Mouse (Mus musculus) kidney, adult 8-10 months (tissue): Measurements from ENCODE around the gene Fam19a5.

Source experiments
- DNase-seq, 2 experiments: peaks; one replicate each; pipeline ENCODE4 v3.0.0; 2022

Gene Fam19a5

DNA sequence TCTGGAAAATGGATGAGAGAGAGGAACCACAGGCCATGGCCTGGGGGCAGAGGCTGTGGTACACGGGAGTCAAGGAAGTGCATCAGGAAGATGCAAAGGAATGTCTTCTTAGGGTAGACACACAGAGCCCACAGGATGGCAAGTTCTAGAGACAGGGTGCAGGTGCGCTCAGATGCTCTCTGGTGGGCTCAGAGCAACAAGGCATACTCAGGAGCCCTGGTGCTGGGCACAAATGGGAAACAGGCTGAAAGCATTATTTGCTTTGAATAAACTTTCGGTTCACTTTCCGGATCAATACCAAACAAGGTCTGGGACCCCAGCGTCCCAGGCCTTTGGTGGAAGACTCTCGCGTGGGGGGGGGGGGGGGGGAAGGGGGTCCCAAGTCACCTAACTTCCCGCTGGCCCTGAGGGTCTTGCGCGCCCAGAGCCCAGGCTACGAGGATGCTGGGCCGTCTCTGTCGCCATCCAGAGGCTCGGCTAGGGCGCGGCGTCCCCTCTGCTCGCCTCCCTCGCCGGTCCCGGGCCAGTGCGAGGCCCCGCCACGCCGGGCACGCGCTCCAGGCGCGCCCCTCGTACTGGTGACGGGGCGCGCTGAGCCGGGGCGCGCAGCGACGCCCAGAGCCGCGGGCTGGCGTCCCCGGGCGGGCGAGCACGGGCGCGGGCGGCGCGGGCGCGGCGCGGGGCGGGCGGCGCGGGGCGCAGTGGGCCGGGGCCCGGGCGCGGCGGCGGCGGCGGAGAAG, at the start of gene Fam19a5:
Fam19a5 (plus strand) TSS at position 701 of the 740 bp plus-strand sequence.
- DNase-seq = no peak

GRCm38 (mm10) chr15:87501737-87502136, 42.4 kb upstream of the Fam19a5 start:
- DNase-seq = no peak

DNA sequence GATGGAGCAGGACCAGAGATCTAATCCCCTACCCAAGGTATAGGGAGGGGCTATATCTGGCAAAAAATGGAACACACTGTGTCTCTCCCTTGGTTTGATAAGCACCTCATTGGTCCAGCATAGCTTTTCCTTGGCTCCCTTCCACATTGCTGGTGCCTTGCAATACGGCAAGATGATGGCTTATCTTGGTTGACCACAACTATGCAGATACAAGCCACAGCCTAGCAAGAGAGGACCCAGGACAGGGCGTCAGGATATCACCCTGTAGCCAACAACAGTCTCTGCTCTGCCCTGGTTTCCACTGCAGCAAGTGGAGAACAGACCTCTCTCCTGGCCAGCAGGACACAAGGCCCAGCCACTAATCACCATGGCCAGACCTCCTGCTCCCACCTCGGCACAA, 36.8 kb upstream of the Fam19a5 start:
- DNase-seq = no peak

DNA sequence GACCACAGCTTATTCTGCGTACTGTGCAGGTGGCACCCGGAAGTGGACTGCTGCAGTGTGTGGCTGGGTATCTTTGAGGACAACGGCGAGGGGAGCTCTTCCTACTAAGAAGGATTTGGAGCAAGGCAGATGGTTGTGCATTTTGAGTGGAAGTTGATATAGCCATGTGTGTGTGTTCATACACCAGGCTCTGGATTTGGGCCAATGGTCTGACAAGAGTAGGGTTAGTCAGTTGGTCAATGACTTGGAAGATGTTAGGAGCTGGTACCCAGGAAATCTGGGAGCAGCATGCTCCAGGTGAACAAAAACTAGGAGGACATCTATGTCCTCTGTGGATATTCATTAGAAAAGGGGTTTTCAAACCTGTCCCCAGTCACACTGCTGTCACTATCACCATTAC, 33.2 kb upstream of the Fam19a5 start:
- no peak for DNase-seq

- no peak for DNase-seq
Measured at GRCm38 (mm10) chr15:87518161-87518560, 25.9 kb upstream of the Fam19a5 start.

- no peak for DNase-seq
Measured at GRCm38 (mm10) chr15:87529271-87529670, 14.8 kb upstream of the Fam19a5 start.

DNA sequence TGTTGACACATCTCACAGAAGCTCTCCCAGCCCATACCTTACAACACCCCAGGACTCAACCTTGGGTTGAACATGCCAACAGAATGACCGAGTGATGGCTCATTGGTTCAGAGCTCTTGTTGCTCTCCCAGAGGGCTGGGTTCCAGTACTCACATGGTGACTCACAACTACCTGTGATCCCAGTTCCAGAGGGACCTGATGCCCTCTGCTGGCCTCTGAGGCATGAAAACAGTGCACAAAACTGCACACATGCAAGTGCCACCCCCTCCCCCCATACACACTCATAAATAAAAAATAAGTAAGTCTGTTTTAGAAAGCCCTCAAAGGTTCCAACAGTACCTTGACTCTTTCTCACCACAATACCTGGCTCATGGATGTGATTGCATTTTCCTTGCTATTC, 2.4 kb upstream of the Fam19a5 start:
- DNase-seq = no peak

DNA sequence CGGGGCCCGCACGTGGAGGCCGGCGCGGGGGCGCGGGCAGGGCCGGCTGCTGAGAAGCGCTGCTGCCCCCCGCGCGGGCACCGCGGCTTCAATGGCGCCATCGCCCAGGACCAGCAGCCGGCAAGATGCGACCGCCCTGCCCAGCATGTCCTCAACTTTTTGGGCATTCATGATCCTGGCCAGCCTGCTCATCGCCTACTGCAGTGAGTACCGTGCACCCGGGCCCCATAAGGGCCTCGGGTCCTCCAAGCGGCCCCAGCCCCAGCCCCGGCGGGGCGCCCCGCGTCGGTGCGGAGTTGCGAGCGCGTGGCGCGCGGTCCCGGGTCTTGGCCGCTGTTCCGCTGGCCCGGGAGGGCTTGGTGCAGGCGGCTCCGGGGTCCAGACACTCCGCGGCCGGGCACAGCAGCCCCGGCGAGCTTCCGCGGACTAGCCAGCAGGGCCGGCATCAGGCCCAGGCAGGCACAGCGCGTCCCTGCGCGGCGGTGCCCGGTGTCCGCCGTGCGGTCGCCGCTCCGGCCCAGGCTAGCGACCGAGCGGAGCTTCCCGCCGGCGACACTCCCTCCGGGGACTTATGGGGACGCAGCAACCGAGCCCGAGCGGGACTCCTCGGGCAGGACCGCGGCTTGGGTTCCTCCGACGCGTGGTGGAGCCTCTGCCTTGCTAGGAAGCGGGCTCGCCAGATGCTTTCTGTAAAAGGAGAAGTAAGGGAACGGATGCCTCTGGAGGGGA, 466 bp downstream of the Fam19a5 start:
- no peak for DNase-seq

- no peak for DNase-seq
Measured at GRCm38 (mm10) chr15:87545130-87545642, 1.1 kb downstream of the Fam19a5 start.

GRCm38 (mm10) chr15:87545731-87546360, 1.7 kb downstream of the Fam19a5 start:
- no peak for DNase-seq

DNA sequence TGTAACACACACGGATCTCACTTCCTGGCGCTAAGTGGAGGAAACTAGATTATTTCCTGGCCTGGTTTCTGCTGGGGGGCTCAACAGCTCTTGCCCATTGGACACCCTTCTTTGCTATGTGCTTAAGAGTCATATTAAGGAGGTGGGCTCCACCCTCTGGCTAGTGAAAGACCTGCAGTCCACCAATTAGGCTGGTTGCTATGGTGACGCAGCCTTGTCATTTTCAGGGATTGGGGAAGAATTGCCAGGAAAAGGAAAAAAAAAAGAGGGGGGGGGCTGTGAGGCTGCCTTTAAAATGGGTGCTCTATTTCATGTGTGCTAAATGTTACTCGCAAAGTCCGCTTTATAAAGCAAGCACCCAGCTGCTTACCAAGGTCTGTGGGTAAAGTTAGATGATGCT, 2.9 kb downstream of the Fam19a5 start:
- DNase-seq = peak in 1 of 2 experiments; percentile 7

- no peak for DNase-seq
Measured at GRCm38 (mm10) chr15:87549724-87550123, 5.6 kb downstream of the Fam19a5 start.

DNA sequence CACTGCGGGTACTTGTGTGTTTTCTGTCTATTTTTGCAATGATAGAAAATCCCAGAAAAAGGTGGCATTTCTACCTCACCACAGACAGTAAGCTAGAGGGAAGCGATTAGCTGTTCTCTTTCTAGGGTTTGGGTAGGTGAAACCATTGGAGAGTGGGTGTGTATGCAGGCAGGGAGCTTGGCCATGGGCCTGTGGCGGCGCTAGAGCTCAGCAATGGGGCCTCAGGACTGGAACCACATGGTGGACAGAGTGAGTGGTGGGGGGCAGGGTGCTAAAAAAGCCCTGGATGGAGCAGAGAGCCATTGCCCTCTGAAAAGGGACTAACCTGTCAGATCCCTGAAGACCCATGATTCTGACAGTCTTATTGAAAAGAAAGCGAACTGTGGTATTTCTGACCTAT, 6.7 kb downstream of the Fam19a5 start:
- DNase-seq = no peak

DNA sequence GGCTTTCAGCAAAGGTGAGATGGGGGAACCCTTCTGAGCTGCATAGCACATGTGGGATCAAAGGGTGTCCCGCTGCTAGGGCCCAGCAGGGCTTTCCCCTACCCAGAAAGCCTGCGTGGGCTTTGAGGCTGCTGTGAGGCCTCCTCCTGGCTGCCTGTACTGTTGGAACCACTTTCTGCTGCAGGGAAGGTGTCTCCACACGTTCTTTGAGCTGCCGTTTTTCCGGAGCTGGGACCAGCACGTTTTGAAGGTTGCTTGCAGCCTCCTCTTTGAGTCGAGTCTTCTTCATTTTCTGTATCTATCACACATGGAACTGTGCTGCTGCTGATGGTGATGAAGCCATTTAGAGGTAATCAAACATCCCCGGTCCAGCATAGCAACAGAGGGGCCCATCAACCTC, 7.5 kb downstream of the Fam19a5 start:
- no peak for DNase-seq

DNA sequence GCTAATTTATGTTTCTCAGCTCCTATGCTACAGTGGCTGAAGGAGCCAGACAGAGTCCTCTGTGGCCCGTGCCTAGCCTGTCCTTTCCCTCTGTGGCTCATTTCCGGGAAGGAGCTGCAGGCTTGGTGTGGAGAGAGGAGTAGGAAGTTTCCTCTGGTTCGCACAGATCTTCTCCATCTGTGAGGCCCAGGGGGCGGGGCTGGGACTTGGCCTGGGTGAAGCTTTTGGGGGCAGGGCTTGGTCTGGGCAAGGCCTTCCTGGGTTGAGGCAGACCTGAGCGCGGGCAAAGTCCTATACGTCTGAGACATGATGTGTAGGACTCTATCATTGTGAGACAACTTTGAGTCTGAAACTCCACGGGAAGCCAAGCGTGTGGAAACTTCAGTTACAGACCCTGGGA, 11.7 kb downstream of the Fam19a5 start:
- DNase-seq = peak in 1 of 2 experiments; percentile 5

DNA sequence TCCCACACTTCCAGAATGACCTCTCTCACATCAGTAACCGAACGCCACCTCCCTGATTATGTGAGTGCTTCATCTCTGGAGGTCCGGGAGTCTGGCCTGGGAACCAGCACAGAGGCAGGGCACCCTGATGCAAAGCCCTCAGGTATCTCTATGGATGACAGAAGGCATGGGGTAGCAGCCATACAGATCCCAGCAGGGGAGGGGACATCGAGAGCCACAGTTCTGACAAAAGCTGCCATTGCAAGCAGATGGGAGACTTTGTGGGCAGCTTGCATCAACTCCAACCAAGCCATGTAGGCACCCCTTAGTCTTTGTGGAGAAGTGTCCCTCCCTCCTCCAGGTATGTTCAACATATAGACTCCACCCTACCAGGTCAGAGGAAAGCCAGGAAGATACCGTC, 20.2 kb downstream of the Fam19a5 start:
- no peak for DNase-seq

DNA sequence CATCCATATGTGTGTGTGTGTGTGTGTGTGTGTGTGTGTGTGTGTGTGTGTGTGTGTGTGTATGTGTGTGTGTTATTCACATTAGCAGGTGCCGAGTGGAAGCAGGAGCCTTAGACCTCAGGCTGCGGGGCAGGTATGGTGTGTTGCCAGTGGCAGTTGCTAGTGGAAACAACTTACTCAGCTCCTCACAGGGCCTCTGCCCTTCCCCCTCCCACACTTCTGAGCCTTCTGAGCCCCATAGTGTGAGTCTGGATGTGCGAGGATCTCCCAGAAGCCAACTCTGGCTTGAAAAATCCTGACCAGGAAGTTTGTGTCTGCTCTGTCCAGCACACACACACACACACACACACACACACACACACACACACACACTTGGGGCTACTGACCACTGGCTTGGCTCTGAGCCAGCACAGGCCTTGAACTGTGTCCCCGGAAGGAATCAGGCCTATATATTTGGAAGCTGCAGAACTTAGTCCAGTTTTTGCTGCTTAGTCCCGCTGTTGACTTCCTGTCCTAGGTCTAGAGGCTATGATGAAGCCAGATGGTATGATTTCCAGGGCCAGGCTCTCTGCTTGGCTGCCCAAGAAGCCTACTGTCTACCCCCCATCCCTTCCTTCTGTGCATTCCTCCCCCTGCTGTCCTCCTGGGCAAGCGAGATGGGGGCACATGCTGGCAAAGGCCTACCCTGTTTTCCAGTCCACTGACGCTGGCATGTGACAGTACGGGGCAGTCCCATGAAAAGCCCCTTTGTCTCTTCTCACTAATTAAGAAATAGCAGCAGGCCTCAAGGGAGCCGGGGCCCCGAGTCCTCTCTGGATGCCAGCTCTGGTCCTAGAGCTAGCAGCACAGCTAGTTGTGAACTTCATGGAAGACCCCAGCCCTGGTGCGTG, 22.2 kb downstream of the Fam19a5 start:
- no peak for DNase-seq

GRCm38 (mm10) chr15:87570182-87570581, 26.1 kb downstream of the Fam19a5 start:
- no peak for DNase-seq

GRCm38 (mm10) chr15:87579861-87580260, 35.8 kb downstream of the Fam19a5 start:
- no peak for DNase-seq

- DNase-seq = no peak
Measured at GRCm38 (mm10) chr15:87583921-87584621, 40.0 kb downstream of the Fam19a5 start.

DNA sequence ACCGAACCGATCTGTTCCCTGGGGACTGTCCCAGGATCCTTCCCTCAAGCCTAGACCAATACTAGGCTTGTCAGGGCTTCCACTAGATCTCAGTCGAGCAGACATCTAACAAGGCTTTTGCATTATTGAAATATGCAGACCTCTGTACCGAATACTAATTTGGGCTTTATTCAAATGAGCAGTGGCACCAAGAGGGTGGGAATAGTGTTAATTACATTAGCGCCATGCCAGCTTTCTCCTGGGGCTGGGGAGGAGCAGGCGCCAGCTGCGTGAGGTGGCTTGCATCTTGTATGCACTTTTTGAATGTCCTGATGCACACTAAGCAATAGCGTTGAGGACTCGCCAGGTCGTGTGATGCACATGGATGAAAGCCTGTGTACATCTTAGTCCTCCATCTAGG, 46.9 kb downstream of the Fam19a5 start:
- DNase-seq = no peak

DNA sequence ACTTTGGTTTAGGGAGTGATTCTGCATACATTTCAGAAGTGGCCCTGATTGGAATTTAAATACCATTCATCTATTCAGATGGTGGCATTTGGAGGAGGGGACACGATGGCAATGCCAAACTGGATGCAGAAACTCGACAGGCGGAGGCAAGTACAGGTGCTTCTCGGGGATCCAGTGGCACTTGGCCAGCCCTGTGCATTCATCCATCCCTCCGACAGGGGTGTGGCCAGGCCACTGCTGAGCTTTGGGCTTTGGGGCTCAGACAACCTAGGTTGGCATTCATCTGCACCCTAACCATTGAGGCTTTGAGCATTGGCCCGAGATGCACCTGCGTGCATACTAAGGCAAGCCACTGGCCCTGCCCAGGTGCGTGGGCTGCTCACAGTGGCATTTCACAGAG, 52.6 kb downstream of the Fam19a5 start:
- peak; percentile 13 to 14 for DNase-seq
